ENCODE assay signal across 14 mouse cellular contexts in the genomic region with DNA sequence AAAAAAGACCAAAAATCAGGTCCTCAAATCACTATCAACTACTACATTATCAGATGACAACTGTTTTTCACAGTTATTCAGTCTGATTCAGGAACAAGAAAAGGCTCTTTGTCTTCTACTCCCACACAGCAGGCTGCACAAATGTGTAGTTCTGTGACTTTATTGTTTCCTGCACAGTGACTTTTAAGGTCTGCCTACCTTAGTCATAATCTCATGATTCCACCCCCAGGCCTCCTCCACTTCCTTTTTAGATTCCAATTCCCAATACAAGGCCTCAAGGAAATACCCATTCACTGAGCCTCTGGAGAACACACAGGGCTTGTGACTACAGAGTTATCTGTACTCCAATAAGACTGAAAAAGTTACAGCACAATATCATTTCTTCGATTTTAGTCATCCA.
"Had no signal": no experiment of that assay in that cellular context is flagged by ENCODE, and none has a peak within 500 bp of the region (broad histone marks: within the 10 kb centered on the region; RNA-seq: fewer than 3 reads in every experiment).

No protein-coding gene starts in this region.

- H3K4me1 ChIP-seq: midbrain, embryonic 13.5 days; midbrain, embryonic 15.5 days; neural tube, embryonic 12.5 days; stomach, embryonic 15.5 days had no signal

- ATAC-seq: midbrain, embryonic 13.5 days; midbrain, embryonic 15.5 days had no signal

- H3K9me3 ChIP-seq: midbrain, embryonic 13.5 days; midbrain, embryonic 15.5 days; neural tube, embryonic 12.5 days; stomach, embryonic 15.5 days had no signal

- H3K4me3 ChIP-seq: midbrain, embryonic 13.5 days; midbrain, embryonic 15.5 days; neural tube, embryonic 12.5 days; stomach, embryonic 15.5 days had no signal

- H3K4me2 ChIP-seq: lung, embryonic 14.5 days; midbrain, embryonic 11.5 days; midbrain, embryonic 13.5 days; midbrain, embryonic 15.5 days; neural tube, embryonic 12.5 days; stomach, embryonic 15.5 days had no signal

- H3K36me3 ChIP-seq: midbrain, embryonic 13.5 days; midbrain, embryonic 15.5 days; neural tube, embryonic 12.5 days; stomach, embryonic 15.5 days had no signal

- DNase-seq: lung, adult 18-20 months; lung, embryonic 14.5 days; lung, postnatal 10 days; lung, postnatal 4 days; right cerebral cortex, postnatal 14 days; thymus, adult 2 months; thymus, postnatal 25 days; thymus, postnatal 4 days had no signal

- H3K27me3 ChIP-seq: midbrain, embryonic 13.5 days; midbrain, embryonic 15.5 days; neural tube, embryonic 12.5 days; stomach, embryonic 15.5 days had no signal

- H3K27ac ChIP-seq: midbrain, embryonic 13.5 days; midbrain, embryonic 15.5 days; neural tube, embryonic 12.5 days; stomach, embryonic 15.5 days; stomach, postnatal 0 days had no signal

- H3K9ac ChIP-seq: lung, embryonic 14.5 days; midbrain, embryonic 13.5 days; midbrain, embryonic 15.5 days; neural tube, embryonic 12.5 days; stomach, embryonic 15.5 days had no signal
